Mouse (Mus musculus): ENCODE data around the gene Gm15517. TPM values are rescaled to one million over a fixed set of nuclear protein-coding genes. Genes with fewer than 3 reads are reported as not detected.

Gene Gm15517
- 0.60 TPM in 1 of 2 replicates, not detected in the other for polyA plus RNA-seq (2012; rRNA removed; ENCODE audit: low replicate concordance)

GRCm38 (mm10) chr7:44261147-44261546 lies at the start of gene Gm15517:
Gene Gm15517 (plus strand): TSS chr7:44261447.

GRCm38 (mm10) chr7:44215645-44216044 lies 45.6 kb upstream of the Gm15517 start, which contains the start of gene Klk1b5:
Gene Klk1b5 (plus strand): TSS chr7:44215945.

GRCm38 (mm10) chr7:44225076-44225475 lies 36.2 kb upstream of the Gm15517 start, which contains the start of gene Klk1:
Gene Klk1 (plus strand): TSS chr7:44225360.

GRCm38 (mm10) chr7:44235909-44236308 lies 25.3 kb upstream of the Gm15517 start, which contains the start of gene Gm36864:
Gene Gm36864 (plus strand): TSS chr7:44236177.

GRCm38 (mm10) chr7:44246055-44246983 lies 14.9 kb upstream of the Gm15517 start, which contains the start of the genes 1700028J19Rik and 2410002F23Rik:
Gene 1700028J19Rik (minus strand): TSS chr7:44246695.
Gene 2410002F23Rik (plus strand): TSS chr7:44246722.

GRCm38 (mm10) chr7:44257278-44257677 lies 4.0 kb upstream of the Gm15517 start, which contains the start of gene Acp4:
Gene Acp4 (minus strand): TSS chr7:44257378.

GRCm38 (mm10) chr7:44306516-44307240 lies 45.4 kb downstream of the Gm15517 start, which contains the start of gene Clec11a:
Gene Clec11a (minus strand): TSS chr7:44306902.

GRCm38 (mm10) chr7:44309475-44310284 lies 48.4 kb downstream of the Gm15517 start, which contains the start of gene Shank1:
Gene Shank1 (plus strand): TSS chr7:44310253.

Other genes starting within 250 kb of the Gm15517 start
- gene Klk1b26, start 249.3 kb upstream of the Gm15517 start, polyA plus RNA-seq (2012; rRNA removed; ENCODE audit: low replicate concordance), result not detected in 2 replicates
- 0.14 and 0.25 TPM in 2 replicates for gene Klk1b27, start 209.2 kb upstream of the Gm15517 start, polyA plus RNA-seq (2012; rRNA removed; ENCODE audit: low replicate concordance)
- gene Klk1b21, start 159.1 kb upstream of the Gm15517 start, polyA plus RNA-seq (2012; rRNA removed; ENCODE audit: low replicate concordance), result not detected in 2 replicates
- not detected in 2 replicates for gene Klk1b22, start 148.8 kb upstream of the Gm15517 start, polyA plus RNA-seq (2012; rRNA removed; ENCODE audit: low replicate concordance)
- not detected in 2 replicates for gene Klk1b16, start 124.7 kb upstream of the Gm15517 start, polyA plus RNA-seq (2012; rRNA removed; ENCODE audit: low replicate concordance)
- 0.19 TPM in 1 of 2 replicates, not detected in the other for gene Klk1b24, start 73.2 kb upstream of the Gm15517 start, polyA plus RNA-seq (2012; rRNA removed; ENCODE audit: low replicate concordance)
- gene Klk1b3, start 63.3 kb upstream of the Gm15517 start, polyA plus RNA-seq (2012; rRNA removed; ENCODE audit: low replicate concordance), result 1.8 TPM in 1 of 2 replicates, not detected in the other
- gene Klk1b4, start 54.0 kb upstream of the Gm15517 start, polyA plus RNA-seq (2012; rRNA removed; ENCODE audit: low replicate concordance), result 5.1 TPM in 1 of 2 replicates, not detected in the other
- gene Klk1b5, start 45.5 kb upstream of the Gm15517 start, polyA plus RNA-seq (2012; rRNA removed; ENCODE audit: low replicate concordance), result 0.65 and 5.5 TPM in 2 replicates
- gene Klk1, start 36.1 kb upstream of the Gm15517 start, polyA plus RNA-seq (2012; rRNA removed; ENCODE audit: low replicate concordance), result 81.1 and 870 TPM in 2 replicates
- 0.08 TPM in 1 of 2 replicates, not detected in the other for gene Gm36864, start 25.3 kb upstream of the Gm15517 start, polyA plus RNA-seq (2012; rRNA removed; ENCODE audit: low replicate concordance)
- 1.4 TPM in 2 replicates for gene 1700028J19Rik, start 14.8 kb upstream of the Gm15517 start, polyA plus RNA-seq (2012; rRNA removed; ENCODE audit: low replicate concordance)
- gene 2410002F23Rik, start 14.7 kb upstream of the Gm15517 start, polyA plus RNA-seq (2012; rRNA removed; ENCODE audit: low replicate concordance), result 67.9 and 113 TPM in 2 replicates
- not detected in 2 replicates for gene Acp4, start 4.1 kb upstream of the Gm15517 start, polyA plus RNA-seq (2012; rRNA removed; ENCODE audit: low replicate concordance)
- gene Clec11a, start 45.5 kb downstream of the Gm15517 start, polyA plus RNA-seq (2012; rRNA removed; ENCODE audit: low replicate concordance), result 1.8 and 2.5 TPM in 2 replicates
- gene Shank1, start 48.8 kb downstream of the Gm15517 start, polyA plus RNA-seq (2012; rRNA removed; ENCODE audit: low replicate concordance), result 0.72 and 1.6 TPM in 2 replicates
- 0.84 and 5.3 TPM in 2 replicates for gene Syt3, start 122.7 kb downstream of the Gm15517 start, polyA plus RNA-seq (2012; rRNA removed; ENCODE audit: low replicate concordance)
- gene 1700008O03Rik, start 124.4 kb downstream of the Gm15517 start, polyA plus RNA-seq (2012; rRNA removed; ENCODE audit: low replicate concordance), result 0.92 and 1.2 TPM in 2 replicates
- 1.0 and 1.5 TPM in 2 replicates for gene Lrrc4b, start 167.6 kb downstream of the Gm15517 start, polyA plus RNA-seq (2012; rRNA removed; ENCODE audit: low replicate concordance)
- gene Aspdh, start 203.9 kb downstream of the Gm15517 start, polyA plus RNA-seq (2012; rRNA removed; ENCODE audit: low replicate concordance), result 3.7 and 8.8 TPM in 2 replicates
- gene Josd2, start 206.5 kb downstream of the Gm15517 start, polyA plus RNA-seq (2012; rRNA removed; ENCODE audit: low replicate concordance), result 114 and 135 TPM in 2 replicates
- 308 and 370 TPM in 2 replicates for gene Emc10, start 235.1 kb downstream of the Gm15517 start, polyA plus RNA-seq (2012; rRNA removed; ENCODE audit: low replicate concordance)
- 6.3 and 8.9 TPM in 2 replicates for gene Fam71e1, start 235.1 kb downstream of the Gm15517 start, polyA plus RNA-seq (2012; rRNA removed; ENCODE audit: low replicate concordance)

Measured in duodenum, adult 2 months (tissue).